Mouse (Mus musculus) C2C12 (cell line): ENCODE measurements around the gene Ifitm3. TPM values are rescaled to one million over a fixed set of nuclear protein-coding genes. Genes with fewer than 3 reads are reported as not detected.

Source experiments
- H3K27me3 ChIP-seq: one replicate; pipeline ENCODE4 v1.6.1; 2011; ENCODE audit not compliant: control insufficient read depth, insufficient read depth, insufficient read length
- H3K36me3 ChIP-seq: one replicate; pipeline ENCODE4 v1.6.1; 2011; ENCODE audit not compliant: control insufficient read depth, insufficient read depth
- H3K4me3 ChIP-seq: one replicate; pipeline ENCODE4 v1.5.1; 2011; ENCODE audit warnings: mild to moderate bottlenecking, control low read depth; ENCODE audit not compliant: poor library complexity, insufficient read depth, severe bottlenecking
- H3K79me2 ChIP-seq: one replicate; pipeline ENCODE4 v1.6.1; 2011; ENCODE audit not compliant: control insufficient read depth, insufficient read depth
- H3K79me3 ChIP-seq: one replicate; pipeline ENCODE4 v1.6.1; 2011; ENCODE audit warnings: low read depth, control low read depth
- H3ac ChIP-seq: one replicate; pipeline ENCODE3; 2011; ENCODE audit warnings: low read depth; ENCODE audit not compliant: control insufficient read depth, insufficient read length
- CEBPB ChIP-seq: IDR thresholded peaks from one replicate; pipeline ENCODE4 v1.6.1; 2011; ENCODE audit warnings: low read depth, mild to moderate bottlenecking, control low read depth, moderate library complexity
- CTCF ChIP-seq: IDR thresholded peaks from one replicate; pipeline ENCODE4 v1.5.1; 2011; ENCODE audit not compliant: control insufficient read depth, insufficient read depth, insufficient read length
- FOSL1 ChIP-seq: IDR thresholded peaks from one replicate; pipeline ENCODE4 v1.8.0; 2011; ENCODE audit warnings: mild to moderate bottlenecking, low read length; ENCODE audit not compliant: poor library complexity, insufficient read depth, severe bottlenecking
- MAX ChIP-seq: IDR thresholded peaks from one replicate; pipeline ENCODE4 v1.6.1; 2011; ENCODE audit warnings: mild to moderate bottlenecking, control low read depth
- MYOD1 ChIP-seq: IDR thresholded peaks from one replicate; pipeline ENCODE4 v1.6.1; 2011; ENCODE audit warnings: low read depth; ENCODE audit not compliant: control insufficient read depth, insufficient read length
- MYOG ChIP-seq: IDR thresholded peaks from one replicate; pipeline ENCODE4 v1.6.1; 2011; ENCODE audit not compliant: control insufficient read depth, insufficient read length; ENCODE audit errors: extremely low read depth
- USF1 ChIP-seq: IDR thresholded peaks from one replicate; pipeline ENCODE4 v1.6.1; 2011; ENCODE audit warnings: low read depth, mild to moderate bottlenecking, control low read depth, moderate library complexity
- polyA plus RNA-seq: library from polyadenylated mRNA; unstranded; fragments of >200 nt; fragmentation: generic; extraction: Trizol; gene quantifications from one replicate; pipeline ENCODE4 v1.2.1, GENCODE M21; 2012; ENCODE audit warnings: missing spikeins

The Ifitm3 gene
- polyA plus RNA-seq, 1 experiment = 956 TPM

GRCm38 (mm10) chr7:141008312-141008761 is 2.2 kb downstream of the Ifitm3 start:
- peaks cover 11% of the 10 kb centered on the region for H3K79me3 ChIP-seq
- H3ac ChIP-seq = peak overlapping the region; percentile 10
- no peaks in the 10 kb centered on the region for H3K27me3 ChIP-seq
- peaks cover 6% of the 10 kb centered on the region for H3K36me3 ChIP-seq
- H3K79me2 ChIP-seq = peaks cover 14% of the 10 kb centered on the region
- TF ChIP-seq FOSL1 = no peak
- TF ChIP-seq MYOG = no peak
- peak; percentile 89 for TF ChIP-seq CEBPB
- TF ChIP-seq USF1 = no peak
- TF ChIP-seq CTCF = no peak
- no peak overlapping the region for H3K4me3 ChIP-seq

- H3ac ChIP-seq = no peak overlapping the region
- TF ChIP-seq CTCF = no peak
- no peak for TF ChIP-seq MAX
- TF ChIP-seq MYOG = no peak
- TF ChIP-seq CEBPB = no peak
- TF ChIP-seq USF1 = no peak
- TF ChIP-seq MYOD1 = no peak
- no peak for TF ChIP-seq FOSL1
- no peak overlapping the region for H3K4me3 ChIP-seq
- no peaks in the 10 kb centered on the region for H3K27me3 ChIP-seq
- H3K79me3 ChIP-seq = peaks cover 11% of the 10 kb centered on the region
- H3K36me3 ChIP-seq = peaks cover 6% of the 10 kb centered on the region
- H3K79me2 ChIP-seq = peaks cover 14% of the 10 kb centered on the region
Measured at GRCm38 (mm10) chr7:141006914-141007313, 3.7 kb downstream of the Ifitm3 start.

GRCm38 (mm10) chr7:141006446-141006845 is 4.1 kb downstream of the Ifitm3 start:
- Histone ChIP-seq H3K4me3 (no peak overlapping the region), H3K79me3 (peaks cover 11% of the 10 kb centered on the region), H3K79me2 (peaks cover 14% of the 10 kb centered on the region), H3ac (no peak overlapping the region), H3K36me3 (peaks cover 6% of the 10 kb centered on the region), H3K27me3 (no peaks in the 10 kb centered on the region)
- TF ChIP-seq USF1 (no peak), MYOD1 (no peak), MYOG (no peak), CEBPB (no peak), MAX (no peak), FOSL1 (no peak)

- Histone ChIP-seq H3ac (no peak overlapping the region), H3K4me3 (no peak overlapping the region), H3K79me2 (no peaks in the 10 kb centered on the region), H3K36me3 (no peaks in the 10 kb centered on the region), H3K27me3 (no peaks in the 10 kb centered on the region), H3K79me3 (no peaks in the 10 kb centered on the region)
- TF ChIP-seq CTCF (no peak), MYOD1 (no peak), MAX (no peak), USF1 (no peak), MYOG (no peak), FOSL1 (no peak), CEBPB (no peak)
Measured at GRCm38 (mm10) chr7:141003248-141004010, 7.1 kb downstream of the Ifitm3 start.

DNA sequence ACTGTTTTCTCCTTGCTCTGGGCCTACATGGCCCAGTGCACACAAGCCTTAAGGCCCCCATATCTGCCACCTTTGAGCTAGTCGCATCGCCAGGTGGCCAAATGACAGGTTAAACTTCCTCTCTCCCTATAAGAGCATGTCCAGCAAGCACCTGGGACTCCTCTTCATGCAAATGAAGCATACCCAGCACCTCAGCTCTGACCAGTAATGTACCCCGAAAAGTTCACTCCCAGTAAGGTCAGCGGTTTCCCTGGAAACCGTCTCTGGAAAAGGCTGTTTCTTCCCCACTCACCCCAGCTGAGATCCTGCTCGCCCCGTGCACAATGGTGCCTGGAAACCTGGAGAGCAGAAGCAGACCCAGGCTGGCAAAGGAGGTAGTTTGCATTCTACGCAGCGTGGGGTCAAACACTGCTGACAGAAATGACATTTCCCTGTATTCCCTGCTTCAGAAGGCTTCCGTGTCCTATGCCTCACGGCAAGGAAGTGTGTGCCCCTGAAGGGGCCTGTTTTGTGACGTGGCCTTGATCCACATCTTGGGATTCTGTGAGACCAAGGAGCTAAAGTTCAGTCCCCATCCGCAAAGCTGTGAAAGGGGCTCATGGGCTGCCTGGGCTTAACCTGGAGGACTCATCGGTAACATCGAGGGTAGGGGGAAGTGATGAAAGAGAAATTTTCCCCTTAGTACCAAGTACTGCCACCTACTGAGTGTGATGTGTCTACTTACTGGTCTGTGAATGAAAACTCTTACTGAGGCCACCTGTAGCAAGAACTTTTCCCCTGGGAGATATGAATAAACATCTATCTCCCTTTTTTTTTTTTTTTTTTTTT is 9.5 kb downstream of the Ifitm3 start:
- Histone ChIP-seq H3ac (no peak overlapping the region), H3K4me3 (no peak overlapping the region), H3K79me3 (no peaks in the 10 kb centered on the region), H3K36me3 (no peaks in the 10 kb centered on the region), H3K79me2 (no peaks in the 10 kb centered on the region), H3K27me3 (no peaks in the 10 kb centered on the region)
- TF ChIP-seq MAX (no peak), CTCF (no peak), CEBPB (no peak), MYOD1 (no peak), FOSL1 (no peak), MYOG (no peak)
